Mouse (Mus musculus) liver, embryonic 14.5 days (tissue): Measurements from ENCODE around the gene Ttc21a.

Experiments used
- CTCF ChIP-seq: IDR thresholded peaks from 2 replicates; pipeline ENCODE4 v1.5.1; 2016; ENCODE audit warnings: antibody characterized with exemption, low read depth, control low read depth
- EP300 ChIP-seq: IDR thresholded peaks from 2 replicates; pipeline ENCODE4 v1.6.1; 2016; ENCODE audit warnings: antibody characterized with exemption, low read depth

DNA sequence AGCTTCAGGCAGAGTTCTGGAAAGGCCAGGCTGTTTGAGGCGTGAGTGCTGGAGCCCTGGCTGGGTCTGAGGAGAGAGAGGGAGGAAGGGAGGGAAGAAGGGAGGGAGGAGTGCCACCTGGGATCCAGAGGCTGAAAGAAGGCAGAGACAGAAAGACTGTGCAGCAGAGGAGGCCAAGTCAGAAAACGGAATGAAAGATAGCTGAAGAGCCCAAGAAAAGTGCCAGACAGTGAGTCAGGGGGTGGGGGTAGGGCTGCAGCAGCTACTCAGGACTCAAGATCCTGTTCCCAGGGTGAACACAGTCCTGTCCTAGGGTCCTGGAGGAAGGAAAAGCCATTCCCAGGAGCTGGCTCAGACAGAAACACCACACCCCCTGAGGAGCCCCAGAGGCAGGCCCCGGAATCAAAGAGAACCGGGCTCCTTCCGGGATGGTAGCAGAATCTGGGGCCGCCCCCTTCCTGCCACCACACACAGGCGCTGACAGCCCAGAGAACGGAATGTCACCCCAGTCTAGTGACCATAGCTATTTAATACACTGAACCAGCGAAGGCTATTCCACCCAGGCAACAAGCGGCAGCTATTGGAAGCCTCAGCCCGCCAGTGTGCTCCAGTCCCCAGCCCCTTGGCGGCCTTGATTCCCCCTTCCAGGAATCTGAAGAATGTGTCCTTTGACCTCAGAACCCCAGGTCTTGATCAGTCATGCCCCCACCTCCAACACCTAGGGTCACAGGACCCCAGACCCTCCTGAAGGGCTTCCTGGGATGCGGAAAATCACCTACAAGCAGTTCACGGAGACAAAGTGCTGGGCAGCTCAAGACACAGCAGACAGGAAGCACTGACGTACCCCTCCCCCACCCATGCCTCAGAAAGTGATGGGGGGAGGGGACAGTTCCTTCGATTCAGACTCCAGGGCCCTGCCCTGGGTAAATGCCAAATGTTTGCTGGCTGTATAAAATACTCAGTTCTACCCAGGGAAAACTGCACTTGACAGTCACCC is 44.1 kb downstream of the Ttc21a start:
- no peak for TF ChIP-seq CTCF
- TF ChIP-seq EP300, result no peak
